Mouse (Mus musculus) monocyte, adult 2 months (primary cell): ENCODE data around the gene Cul9.
"Not testable (repeated sequence)": the region's sequence is repeated elsewhere in the genome, so short reads cannot be mapped to it uniquely, and the experiment has no call there.

Source experiments
- DNase-seq, 2 experiments: peaks; one replicate each; pipeline ENCODE4 v3.0.0; 2022; ENCODE audit warnings: low spot score in 2 of 2, low read depth in 1 of 2

Gene Cul9

GRCm38 (mm10) chr17:46545813-46546564 is at the start of gene Cul9:
Gene Cul9 (minus strand): TSS chr17:46546388.
- no peak for DNase-seq

- no peak for DNase-seq
Measured at GRCm38 (mm10) chr17:46595336-46595735, 49.1 kb upstream of the Cul9 start.

- DNase-seq, result no peak
Measured at GRCm38 (mm10) chr17:46594606-46595005, 48.4 kb upstream of the Cul9 start.

GRCm38 (mm10) chr17:46593124-46593523 is 46.9 kb upstream of the Cul9 start:
- no peak for DNase-seq

- DNase-seq, result no peak
Measured at GRCm38 (mm10) chr17:46591406-46591805, 45.2 kb upstream of the Cul9 start.

GRCm38 (mm10) chr17:46590439-46590838 is 44.3 kb upstream of the Cul9 start:
- no peak for DNase-seq

- no peak for DNase-seq
Measured at GRCm38 (mm10) chr17:46589635-46590314, 43.6 kb upstream of the Cul9 start.

GRCm38 (mm10) chr17:46588913-46589312 is 42.7 kb upstream of the Cul9 start:
- DNase-seq, result no peak

- DNase-seq, result no peak
Measured at GRCm38 (mm10) chr17:46588173-46588572, 42.0 kb upstream of the Cul9 start.

- DNase-seq, result no peak
Measured at GRCm38 (mm10) chr17:46586327-46586726, 40.1 kb upstream of the Cul9 start.

GRCm38 (mm10) chr17:46578650-46579049 is 32.5 kb upstream of the Cul9 start:
- no peak for DNase-seq

GRCm38 (mm10) chr17:46576070-46576469 is 29.9 kb upstream of the Cul9 start:
- DNase-seq, result no peak

GRCm38 (mm10) chr17:46574535-46574934 is 28.3 kb upstream of the Cul9 start:
- no peak for DNase-seq

GRCm38 (mm10) chr17:46571005-46571404 is 24.8 kb upstream of the Cul9 start:
- DNase-seq, result no peak

- DNase-seq, result no peak
Measured at GRCm38 (mm10) chr17:46559146-46559545, 13.0 kb upstream of the Cul9 start.

- no peak for DNase-seq
Measured at GRCm38 (mm10) chr17:46558151-46558550, 12.0 kb upstream of the Cul9 start.

GRCm38 (mm10) chr17:46557321-46557720 is 11.1 kb upstream of the Cul9 start:
- DNase-seq, result not testable (repeated sequence)

GRCm38 (mm10) chr17:46556584-46556945 is 10.4 kb upstream of the Cul9 start:
- DNase-seq, result no peak

- DNase-seq, result peak; percentile 93
Measured at GRCm38 (mm10) chr17:46555673-46556583, 9.7 kb upstream of the Cul9 start, which contains the start of gene Srf. Gene Srf (minus strand): TSS chr17:46556175.

GRCm38 (mm10) chr17:46554977-46555672 is 8.9 kb upstream of the Cul9 start:
- DNase-seq, result no peak

- no peak for DNase-seq
Measured at GRCm38 (mm10) chr17:46554646-46554976, 8.4 kb upstream of the Cul9 start.
